Mouse (Mus musculus) E14TG2a.4 (cell line): ENCODE measurements around the gene Cisd3.

ENCODE experiments used
- H3K27me3 ChIP-seq: 2 replicates; pipeline ENCODE4 v1.6.1; 2014; ENCODE audit warnings: low read length, control low read depth; ENCODE audit not compliant: insufficient read depth
- H3K36me3 ChIP-seq: 2 replicates; pipeline ENCODE4 v1.6.1; 2014; ENCODE audit warnings: low read length, control low read depth; ENCODE audit not compliant: insufficient read depth
- H3K4me1 ChIP-seq: replicated peaks from 2 replicates; pipeline ENCODE4 v1.6.1; 2014; ENCODE audit warnings: low read depth, low read length, control low read depth
- H3K4me3 ChIP-seq: replicated peaks from 2 replicates; pipeline ENCODE4 v1.5.1; 2014; ENCODE audit warnings: mild to moderate bottlenecking, low read length
- H3K9me3 ChIP-seq: 2 replicates; pipeline ENCODE4 v1.6.1; 2014; ENCODE audit warnings: low read length, control low read depth
- CTCF ChIP-seq: conservative IDR thresholded peaks from 2 replicates; pipeline ENCODE4 v1.5.1; 2014; ENCODE audit warnings: low read length
- NANOG ChIP-seq: IDR thresholded peaks from 2 replicates; pipeline ENCODE4 v1.6.1; 2014; ENCODE audit warnings: borderline replicate concordance, low read length, mixed read lengths
- POU5F1 ChIP-seq: IDR thresholded peaks from 2 replicates; pipeline ENCODE4 v1.6.1; 2014; ENCODE audit warnings: low read length, borderline replicate concordance

The Cisd3 gene

DNA sequence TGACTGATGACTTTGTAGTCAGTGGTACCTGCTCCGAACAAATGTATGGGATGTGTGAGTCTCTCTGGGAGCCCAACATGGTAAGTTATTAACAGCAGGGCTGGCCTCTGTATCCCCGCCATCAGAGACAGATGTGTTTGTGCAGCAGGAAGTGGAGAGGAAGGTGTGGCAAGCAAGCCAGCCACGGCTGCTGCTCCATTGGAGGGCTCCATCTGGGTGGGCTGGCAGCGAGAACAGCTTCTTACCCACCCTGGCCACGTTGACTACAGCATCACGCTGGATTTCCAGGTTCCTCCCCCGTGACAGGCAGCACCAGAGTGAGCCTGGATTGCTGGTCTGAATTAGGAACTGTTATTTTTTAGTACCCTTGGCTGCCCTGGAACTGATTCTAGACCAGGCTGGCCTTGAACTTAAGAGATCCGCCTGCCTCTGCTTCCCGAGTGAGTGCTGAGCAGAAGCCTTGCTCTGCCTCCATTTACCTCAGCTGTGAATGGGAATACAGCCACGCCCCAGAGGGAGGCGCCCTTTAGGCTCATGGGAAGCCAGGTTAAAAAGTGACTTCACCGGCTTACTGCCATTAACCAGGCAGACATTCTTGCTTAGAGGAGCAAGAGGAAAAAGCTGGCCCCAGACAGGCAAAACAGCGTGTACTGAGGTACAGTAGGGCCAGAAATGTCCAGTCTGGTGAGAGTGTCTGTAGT lies 25.7 kb downstream of the Cisd3 start:
- TF ChIP-seq NANOG (no peak), CTCF (no peak), POU5F1 (no peak)
- Histone ChIP-seq H3K9me3 (no peaks in the 10 kb centered on the region), H3K4me1 (peaks cover 56% of the 10 kb centered on the region), H3K4me3 (0 out of 2 replicates have a peak overlapping the region, but pooled peaks have one; percentile 10), H3K27me3 (no peaks in the 10 kb centered on the region), H3K36me3 (peaks cover 85% of the 10 kb centered on the region)

DNA sequence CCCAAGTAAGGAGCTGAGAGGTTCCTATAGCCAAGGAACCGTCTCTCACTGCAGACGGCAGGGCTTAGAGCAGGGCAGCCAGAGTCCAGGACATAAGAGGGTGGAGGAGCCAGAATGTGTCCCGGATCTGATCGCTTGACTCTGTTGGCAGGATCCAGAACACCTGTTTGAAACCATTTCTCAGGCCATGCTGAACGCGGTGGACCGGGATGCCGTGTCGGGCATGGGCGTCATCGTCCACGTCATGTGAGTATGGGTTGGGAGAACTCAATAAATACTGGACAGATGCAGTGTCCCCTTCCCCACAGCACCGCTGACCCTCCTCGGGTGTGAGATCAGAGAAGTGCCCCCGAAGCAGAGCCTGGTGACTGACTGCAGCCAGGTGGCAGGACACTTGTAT lies 26.7 kb downstream of the Cisd3 start:
- H3K4me3 ChIP-seq = no peak overlapping the region
- H3K4me1 ChIP-seq = peaks cover 52% of the 10 kb centered on the region
- no peaks in the 10 kb centered on the region for H3K9me3 ChIP-seq
- H3K27me3 ChIP-seq = no peaks in the 10 kb centered on the region
- H3K36me3 ChIP-seq = peaks cover 85% of the 10 kb centered on the region
- TF ChIP-seq CTCF = no peak
- TF ChIP-seq POU5F1 = no peak
- TF ChIP-seq NANOG = no peak

DNA sequence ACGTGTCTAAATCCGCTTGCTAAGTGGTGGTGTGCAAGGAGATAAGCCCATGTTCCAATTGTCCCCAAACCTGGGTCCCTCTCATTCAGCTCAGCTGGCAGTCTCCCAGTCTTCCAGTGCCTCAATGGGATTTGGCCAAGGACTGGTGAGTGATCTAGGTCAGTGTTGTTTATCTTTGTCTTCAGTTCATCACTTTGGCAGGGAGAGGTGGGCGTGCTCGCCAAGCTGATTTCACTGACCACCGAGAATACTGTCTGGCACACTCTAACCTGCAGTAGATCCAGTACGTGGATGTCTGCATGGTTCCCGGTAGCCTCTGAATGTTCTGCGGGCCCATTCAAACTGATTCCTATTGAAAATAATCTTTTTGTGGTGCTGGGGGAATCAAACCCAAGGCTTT lies 28.3 kb downstream of the Cisd3 start:
- TF ChIP-seq NANOG (no peak), CTCF (no peak), POU5F1 (no peak)
- H3K27me3 ChIP-seq = no peaks in the 10 kb centered on the region
- H3K9me3 ChIP-seq = no peaks in the 10 kb centered on the region
- peaks cover 61% of the 10 kb centered on the region for H3K4me1 ChIP-seq
- no peak overlapping the region for H3K4me3 ChIP-seq
- H3K36me3 ChIP-seq = peaks cover 85% of the 10 kb centered on the region

DNA sequence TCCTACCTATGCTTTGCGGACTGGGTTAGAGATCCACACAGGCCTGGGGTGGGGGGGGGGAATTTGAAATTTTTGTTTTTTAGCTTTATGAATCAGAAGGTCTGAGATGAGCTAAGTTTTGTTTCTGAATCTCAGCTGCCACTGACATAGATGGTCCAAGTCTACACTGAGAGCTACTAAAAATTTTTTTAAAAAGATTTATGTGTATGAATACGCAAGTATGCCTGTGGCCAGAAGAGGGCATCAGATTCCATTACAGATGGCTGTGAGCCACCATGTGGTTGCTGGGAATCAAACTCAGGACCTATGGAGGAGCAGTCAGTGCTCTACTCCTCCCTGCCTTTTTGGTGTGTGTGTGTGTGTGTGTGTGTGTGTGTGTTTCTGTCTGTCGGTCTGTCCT lies 28.7 kb downstream of the Cisd3 start:
- Histone ChIP-seq H3K4me1 (peaks cover 61% of the 10 kb centered on the region), H3K27me3 (no peaks in the 10 kb centered on the region), H3K9me3 (no peaks in the 10 kb centered on the region), H3K4me3 (no peak overlapping the region), H3K36me3 (peaks cover 85% of the 10 kb centered on the region)
- TF ChIP-seq CTCF = peak; percentile 20
- TF ChIP-seq NANOG = no peak

DNA sequence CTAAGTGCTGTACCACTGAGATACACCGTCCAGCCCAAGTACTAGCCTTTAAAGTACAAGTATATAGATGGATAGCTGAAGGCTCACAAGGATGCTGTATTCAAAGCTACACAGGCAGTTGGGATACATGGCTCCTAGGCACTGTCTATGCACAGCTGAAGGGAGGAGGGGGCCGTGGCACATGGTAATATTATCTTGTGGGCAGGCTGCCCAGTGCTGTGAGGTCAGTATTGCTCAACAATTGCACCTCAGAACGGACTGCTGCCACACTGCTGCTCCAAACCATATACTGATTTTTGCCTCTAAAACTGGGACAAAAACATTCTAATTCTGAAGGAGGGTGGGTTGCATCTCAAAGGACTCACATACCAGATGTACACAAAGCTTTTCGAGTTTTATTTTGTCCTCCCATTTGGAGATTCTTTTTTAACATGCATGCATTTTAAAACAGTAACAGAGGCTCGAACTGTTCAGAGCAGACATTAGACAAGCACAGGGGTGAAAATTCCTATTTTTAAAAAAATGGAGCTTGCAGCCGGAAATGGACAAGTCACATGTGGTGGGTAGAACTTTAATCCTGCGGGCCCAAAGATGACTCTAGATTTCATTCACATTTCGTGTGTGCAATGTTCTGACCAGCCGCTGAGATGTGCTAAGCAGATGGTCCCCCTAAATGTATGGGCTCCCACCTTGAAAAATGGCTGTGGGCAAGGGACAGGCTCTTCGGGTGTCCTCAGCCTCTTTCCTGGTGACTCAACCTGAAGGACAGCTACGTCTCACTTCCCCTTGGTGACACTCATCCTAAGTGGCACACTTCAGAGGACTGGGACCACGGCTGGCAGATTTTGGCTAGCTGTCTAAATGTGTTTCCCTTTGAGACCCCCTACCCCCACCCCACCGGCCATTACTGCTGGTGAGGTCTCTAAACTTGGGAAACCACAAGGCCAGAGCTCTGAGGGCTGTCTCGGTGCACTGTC lies 29.4 kb downstream of the Cisd3 start:
- peaks cover 66% of the 10 kb centered on the region for H3K4me1 ChIP-seq
- H3K4me3 ChIP-seq = no peak overlapping the region
- peaks cover 90% of the 10 kb centered on the region for H3K36me3 ChIP-seq
- no peaks in the 10 kb centered on the region for H3K27me3 ChIP-seq
- TF ChIP-seq CTCF (no peak), POU5F1 (no peak)
- no peaks in the 10 kb centered on the region for H3K9me3 ChIP-seq

DNA sequence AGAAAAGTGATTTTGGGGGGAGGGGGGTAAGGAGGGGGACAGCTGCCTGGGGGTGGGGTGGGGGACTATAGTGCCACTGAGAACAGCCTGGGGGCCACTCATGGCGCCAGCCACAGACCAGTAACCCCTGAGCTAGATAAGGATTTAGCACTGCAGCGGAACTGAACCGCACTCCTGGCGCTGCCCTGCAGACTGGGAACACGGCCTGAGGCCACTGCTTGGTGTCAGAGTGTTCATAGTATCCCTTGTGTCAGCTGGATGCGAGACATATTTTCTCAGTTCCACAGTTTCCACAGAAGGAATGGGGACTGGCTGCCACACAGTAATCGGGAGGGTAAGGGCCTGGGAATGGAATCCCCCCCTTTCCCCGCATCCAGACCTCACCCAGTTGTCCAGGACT lies 30.4 kb downstream of the Cisd3 start:
- peaks cover 68% of the 10 kb centered on the region for H3K4me1 ChIP-seq
- no peak overlapping the region for H3K4me3 ChIP-seq
- H3K9me3 ChIP-seq = no peaks in the 10 kb centered on the region
- no peaks in the 10 kb centered on the region for H3K27me3 ChIP-seq
- H3K36me3 ChIP-seq = peaks cover 95% of the 10 kb centered on the region
- TF ChIP-seq NANOG (no peak), POU5F1 (no peak), CTCF (no peak)

DNA sequence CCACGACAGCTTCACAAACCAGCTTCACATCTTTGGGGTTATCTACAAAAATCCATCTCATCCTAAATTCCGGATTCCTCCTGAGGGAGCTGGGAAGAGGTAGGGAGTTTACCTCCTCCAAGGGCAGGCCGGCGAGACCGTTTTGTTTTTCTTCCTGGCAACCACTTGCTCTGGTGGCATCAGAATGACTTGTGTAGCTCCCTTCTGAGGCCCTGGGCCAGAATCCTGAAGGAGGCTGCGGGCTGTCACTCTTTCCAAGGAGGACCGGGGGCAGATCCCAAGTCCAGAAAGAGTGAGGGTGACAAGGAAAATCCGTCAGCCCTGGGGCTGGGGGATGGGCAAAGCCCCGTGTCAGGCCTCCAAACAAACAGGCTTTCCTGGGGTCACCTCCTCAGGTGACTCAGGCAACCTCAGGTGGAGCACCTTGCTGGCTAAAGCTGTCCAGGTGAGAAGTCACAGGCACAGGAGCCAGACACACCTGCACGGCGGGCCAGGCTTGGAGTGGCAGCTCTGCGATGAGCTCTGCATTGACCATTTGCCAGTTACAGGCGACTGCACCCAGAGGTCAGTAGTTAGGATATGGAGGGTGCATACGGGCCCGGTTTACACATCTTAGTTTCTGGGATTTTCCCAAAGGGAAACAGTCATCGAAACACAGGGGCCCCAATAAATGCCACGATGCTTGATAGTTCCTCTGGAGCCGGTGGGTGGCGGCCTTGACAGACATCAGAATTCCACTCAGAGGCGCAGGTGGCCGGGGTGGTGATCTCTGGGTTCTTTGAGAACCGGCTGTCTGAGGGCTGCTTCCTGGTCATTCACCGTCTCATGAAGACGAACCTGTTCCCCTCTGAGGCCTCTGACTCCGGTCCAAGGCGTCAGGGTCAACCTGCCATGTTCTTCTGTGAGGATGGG lies 32.0 kb downstream of the Cisd3 start:
- H3K36me3 ChIP-seq = peaks cover 95% of the 10 kb centered on the region
- H3K9me3 ChIP-seq = no peaks in the 10 kb centered on the region
- no peaks in the 10 kb centered on the region for H3K27me3 ChIP-seq
- TF ChIP-seq CTCF = no peak
- TF ChIP-seq POU5F1 = no peak
- TF ChIP-seq NANOG = no peak
- peaks cover 52% of the 10 kb centered on the region for H3K4me1 ChIP-seq
- no peak overlapping the region for H3K4me3 ChIP-seq
